Mouse (Mus musculus) liver, embryonic 14.5 days (tissue): ENCODE measurements around the gene Mogs.

Source experiments
- CTCF ChIP-seq: IDR thresholded peaks from 2 replicates; pipeline ENCODE4 v1.5.1; 2016; ENCODE audit warnings: antibody characterized with exemption, low read depth, control low read depth
- EP300 ChIP-seq: IDR thresholded peaks from 2 replicates; pipeline ENCODE4 v1.6.1; 2016; ENCODE audit warnings: antibody characterized with exemption, low read depth

DNA sequence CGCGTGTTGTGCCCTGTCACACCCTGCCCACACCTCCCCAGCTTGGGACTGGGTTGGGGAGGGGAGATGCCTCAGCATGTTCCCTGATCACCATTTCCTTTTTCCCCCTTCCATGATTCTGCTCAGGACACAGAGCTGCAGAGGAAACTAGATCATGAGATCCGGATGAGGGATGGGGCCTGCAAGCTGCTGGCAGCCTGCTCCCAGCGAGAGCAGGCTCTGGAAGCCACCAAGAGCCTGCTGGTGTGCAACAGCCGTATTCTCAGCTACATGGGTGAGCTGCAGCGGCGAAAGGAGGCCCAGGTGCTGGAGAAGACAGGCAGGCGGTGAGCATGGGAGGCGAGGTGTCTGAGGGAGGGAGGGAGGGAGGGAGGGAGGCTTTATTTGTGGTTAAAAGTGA is 30.5 kb downstream of the Mogs start:
- TF ChIP-seq CTCF (no peak), EP300 (no peak)
